Mouse (Mus musculus) natural killer cell, adult 2 months (primary cell): Measurements from ENCODE around the gene Timm23.
A peak's percentile ranks its signal among the peaks of the same experiment; 100 is the strongest.
"Not testable (repeated sequence)": the region's sequence is repeated elsewhere in the genome, so short reads cannot be mapped to it uniquely, and the experiment has no call there.

Source experiments
- DNase-seq, 2 experiments: peaks; one replicate each; pipeline ENCODE4 v3.0.0; 2022; ENCODE audit warnings: low spot score in 2 of 2

Gene Timm23

GRCm38 (mm10) chr14:32165278-32166061 lies 36.2 kb downstream of the Timm23 start:
- peak; percentile 91 to 92 for DNase-seq

GRCm38 (mm10) chr14:32164173-32165051 lies 37.3 kb downstream of the Timm23 start:
- no peak for DNase-seq

- DNase-seq, result no peak
Observed at GRCm38 (mm10) chr14:32163203-32163888, 38.4 kb downstream of the Timm23 start.

- no peak for DNase-seq
Observed at GRCm38 (mm10) chr14:32162231-32162630, 39.5 kb downstream of the Timm23 start.

GRCm38 (mm10) chr14:32161090-32161885 lies 40.4 kb downstream of the Timm23 start:
- DNase-seq, result no peak

GRCm38 (mm10) chr14:32160563-32160962 lies 41.1 kb downstream of the Timm23 start:
- DNase-seq, result no peak

GRCm38 (mm10) chr14:32159690-32160246 lies 41.9 kb downstream of the Timm23 start, which contains the start of gene Ncoa4:
Gene Ncoa4, plus strand, starts transcription at chr14:32159865.
- DNase-seq, result peak; percentile 99

- DNase-seq, result no peak
Observed at GRCm38 (mm10) chr14:32159150-32159670, 42.5 kb downstream of the Timm23 start.

- DNase-seq, result no peak
Observed at GRCm38 (mm10) chr14:32154758-32155157, 46.9 kb downstream of the Timm23 start.

- no peak for DNase-seq
Observed at GRCm38 (mm10) chr14:32153156-32153555, 48.5 kb downstream of the Timm23 start.

GRCm38 (mm10) chr14:32152243-32152965 lies 49.3 kb downstream of the Timm23 start:
- no peak for DNase-seq

- no peak for DNase-seq
Observed at GRCm38 (mm10) chr14:32150872-32151271, 50.8 kb downstream of the Timm23 start.

- no peak for DNase-seq
Observed at GRCm38 (mm10) chr14:32146578-32146977, 55.1 kb downstream of the Timm23 start.

GRCm38 (mm10) chr14:32145809-32146511 lies 55.7 kb downstream of the Timm23 start:
- DNase-seq, result no peak

GRCm38 (mm10) chr14:32145401-32145800 lies 56.3 kb downstream of the Timm23 start:
- no peak for DNase-seq

GRCm38 (mm10) chr14:32144734-32145133 lies 57.0 kb downstream of the Timm23 start:
- no peak for DNase-seq

- DNase-seq, result no peak
Observed at GRCm38 (mm10) chr14:32141723-32142122, 60.0 kb downstream of the Timm23 start, which contains the start of gene Msmb. Gene Msmb, plus strand, starts transcription at chr14:32142023.

- no peak for DNase-seq
Observed at GRCm38 (mm10) chr14:32140359-32140965, 61.2 kb downstream of the Timm23 start.

- not testable (repeated sequence) for DNase-seq
Observed at GRCm38 (mm10) chr14:32136467-32136866, 65.2 kb downstream of the Timm23 start.
